Mouse (Mus musculus) erythroblast, embryonic 14.5 days (primary cell): ENCODE measurements around the gene Olfr1415.

Source experiments
- GATA1 ChIP-seq: IDR thresholded peaks from 2 replicates; pipeline ENCODE4 v1.6.1; 2012; ENCODE audit warnings: low read length, inconsistent platforms, mixed read lengths
- TAL1 ChIP-seq: IDR thresholded peaks from 3 replicates; pipeline ENCODE4 v1.6.1; 2012; ENCODE audit warnings: low read length, inconsistent platforms, mixed read lengths

DNA sequence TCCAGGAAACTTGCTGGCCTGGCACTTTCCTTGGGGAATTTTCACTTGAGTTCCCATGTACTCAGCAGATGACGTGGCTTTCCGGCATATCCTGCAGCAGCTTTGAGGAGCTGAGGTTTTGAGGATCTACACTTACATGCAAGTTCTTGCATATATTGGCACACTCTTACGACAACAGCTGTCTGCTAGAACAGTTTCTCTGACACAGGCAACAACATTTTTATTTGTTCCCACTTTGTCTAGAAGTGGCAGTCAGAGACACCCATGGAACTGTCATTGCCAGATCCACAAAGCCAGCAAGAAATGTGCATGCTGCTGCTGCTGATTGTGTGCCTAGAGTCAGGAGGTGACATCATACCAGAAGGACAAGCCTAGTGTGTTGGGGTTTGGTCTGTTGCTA lies 27.9 kb upstream of the Olfr1415 start:
- TF ChIP-seq TAL1: no peak
- TF ChIP-seq GATA1: no peak
